Mouse (Mus musculus): ENCODE results near the gene Ntsr1. TPM values are rescaled to one million over a fixed set of nuclear protein-coding genes. Genes with fewer than 3 reads are reported as not detected.

Ntsr1 gene
- polyA plus RNA-seq, 1 experiment from 2014 or later, result 1.9 TPM

DNA sequence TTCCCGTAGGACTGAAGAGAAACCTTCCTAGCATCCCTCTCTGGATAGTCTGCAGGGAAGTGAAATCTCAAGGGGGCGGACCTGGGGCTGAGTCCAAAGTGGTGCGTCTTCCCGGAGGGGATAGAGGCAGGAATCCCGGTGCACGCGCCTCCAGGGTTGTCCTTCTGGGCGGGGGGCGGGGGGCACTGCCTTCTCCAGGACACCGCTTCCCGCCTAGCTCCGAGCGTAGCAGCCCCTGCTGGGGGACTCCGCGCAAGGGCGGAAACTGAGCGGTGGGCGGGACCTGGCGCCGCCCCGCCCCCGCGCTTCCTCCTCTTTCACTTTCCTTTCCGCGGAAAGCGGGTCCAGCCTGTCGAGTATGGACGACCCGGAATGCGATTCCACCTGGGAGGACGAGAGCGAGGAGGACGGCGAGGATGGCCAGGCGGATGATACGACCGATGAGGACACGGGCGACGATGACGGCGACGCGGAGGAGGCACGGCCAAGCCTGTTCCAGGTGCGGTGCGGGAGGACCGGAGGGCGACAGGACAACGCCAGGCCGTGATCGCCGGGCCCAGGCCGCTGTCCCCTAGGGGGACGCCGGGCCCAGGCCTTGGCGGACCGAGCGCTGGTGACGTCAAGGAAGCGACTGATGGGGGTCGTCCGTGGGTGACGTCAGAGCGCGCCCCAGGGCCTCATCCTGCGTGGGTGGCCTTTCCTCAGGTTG lies 89.5 kb downstream of the Ntsr1 start, which contains the start of gene Ogfr:
Ogfr (plus strand) TSS at position 123 of the 709 bp plus-strand sequence.
- Histone ChIP-seq H3K4me2 (ENCODE audit: low read depth, low read length) (peak within 1 kb of the TSS; percentile 81), H3K27ac (ENCODE audit: low read length) (peak within 1 kb of the TSS; percentile 93), H3K9ac (ENCODE audit: low read depth, low read length) (peak within 1 kb of the TSS; percentile 93), H3K4me1 (ENCODE audit: control insufficient read depth, insufficient read depth, low read length) (peaks cover 8% of the 10 kb centered on the region; the same call in 1 of the 2 replicates), H3K4me3 (ENCODE audit: low read length) (peak within 1 kb of the TSS; percentile 93), H3K9me3 (ENCODE audit: control insufficient read depth, low read length) (no peaks in the 10 kb centered on the region), H3K36me3 (ENCODE audit: control insufficient read depth, insufficient read depth, low read length) (peaks cover 15% of the 10 kb centered on the region), H3K27me3 (replicated peaks; ENCODE audit: control insufficient read depth, insufficient read depth, low read length) (no peaks in the 10 kb centered on the region)
- peak; percentile 94 for ATAC-seq
- under 1% methylated on average over 67 of the region's 67 CpGs for WGBS

Other genes with a start within 250 kb of the Ntsr1 start
- 471 and 487 TPM in 2 replicates for gene Rps21, start 242.6 kb upstream of the Ntsr1 start, polyA plus RNA-seq (2015; fragmentation: Nextera tagmentation; extraction: Ambion mirVana)
- 2.8 and 4.8 TPM in 2 replicates for gene Cables2, start 226.5 kb upstream of the Ntsr1 start, polyA plus RNA-seq (2015; fragmentation: Nextera tagmentation; extraction: Ambion mirVana)
- 2.5 TPM in 2 replicates for gene Rbbp8nl, start 210.1 kb upstream of the Ntsr1 start, polyA plus RNA-seq (2015; fragmentation: Nextera tagmentation; extraction: Ambion mirVana)
- gene Gata5, start 165.3 kb upstream of the Ntsr1 start, polyA plus RNA-seq (2015; fragmentation: Nextera tagmentation; extraction: Ambion mirVana), result 10.3 and 11.6 TPM in 2 replicates
- 2.2 TPM in 2 replicates for gene Slco4a1, start 43.7 kb upstream of the Ntsr1 start, polyA plus RNA-seq (2015; fragmentation: Nextera tagmentation; extraction: Ambion mirVana)
- gene Mrgbp, start 81.3 kb downstream of the Ntsr1 start, polyA plus RNA-seq (2015; fragmentation: Nextera tagmentation; extraction: Ambion mirVana), result 19.0 and 20.9 TPM in 2 replicates
- gene Ogfr, start 89.3 kb downstream of the Ntsr1 start, polyA plus RNA-seq (2015; fragmentation: Nextera tagmentation; extraction: Ambion mirVana), result 36.6 and 37.5 TPM in 2 replicates
- gene Col9a3, start 97.8 kb downstream of the Ntsr1 start, polyA plus RNA-seq (2015; fragmentation: Nextera tagmentation; extraction: Ambion mirVana), result 4.1 and 6.2 TPM in 2 replicates
- gene Tcfl5, start 142.7 kb downstream of the Ntsr1 start, polyA plus RNA-seq (2015; fragmentation: Nextera tagmentation; extraction: Ambion mirVana), result 0.10 and 0.12 TPM in 2 replicates
- gene Dido1, start 210.0 kb downstream of the Ntsr1 start, polyA plus RNA-seq (2015; fragmentation: Nextera tagmentation; extraction: Ambion mirVana), result 16.6 and 17.0 TPM in 2 replicates
- 51.1 and 54.4 TPM in 2 replicates for gene Gid8, start 210.1 kb downstream of the Ntsr1 start, polyA plus RNA-seq (2015; fragmentation: Nextera tagmentation; extraction: Ambion mirVana)
- gene Slc17a9, start 225.3 kb downstream of the Ntsr1 start, polyA plus RNA-seq (2015; fragmentation: Nextera tagmentation; extraction: Ambion mirVana), result 5.4 and 6.3 TPM in 2 replicates